9 mouse cellular contexts compared by ENCODE assay signal in the genomic region with DNA sequence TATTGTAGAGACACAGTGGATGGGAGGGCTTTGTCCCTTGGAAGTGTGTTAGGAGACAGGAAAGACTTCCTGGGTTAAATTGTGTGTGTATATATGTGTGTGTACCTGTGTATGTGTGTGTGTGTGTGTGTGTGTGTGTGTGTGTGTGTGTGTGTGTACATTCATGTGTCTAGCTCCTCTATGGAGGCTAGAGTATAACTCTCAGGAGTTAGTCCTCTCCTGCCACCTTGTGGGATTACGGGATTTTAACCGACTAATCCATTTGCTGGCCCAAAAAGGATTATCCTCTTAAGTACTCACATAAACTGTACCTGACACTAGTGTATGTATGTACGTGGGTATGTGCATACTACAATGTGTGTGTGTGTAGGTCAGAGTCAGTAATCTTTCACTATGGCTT.
DNase-seq lines count a peak whose midpoint lies in the region; ATAC-seq and TF ChIP-seq lines count a peak whose summit lies in the region.
"Had no signal": no experiment of that assay in that cellular context is flagged by ENCODE, and none has a peak within 500 bp of the region (broad histone marks: within the 10 kb centered on the region; RNA-seq: fewer than 3 reads in every experiment).

No protein-coding gene starts in this region.

- peak; percentile 64 to 68 for DNase-seq in heart, postnatal 10 days
- no peak for DNase-seq in heart, adult 9 months (ENCODE audit: low spot score in 2 of 2)
- peak; percentile 52 for DNase-seq in MEL (ENCODE audit: low read depth, low spot score)
- DNase-seq in lung, postnatal 10 days: peak; percentile 74
- DNase-seq in cerebellum, adult 11-12 months: no peak
- no peak for DNase-seq in gastrocnemius, adult 8-10 months (ENCODE audit: low spot score in 2 of 2)

- H3K79me2 ChIP-seq in MEL (ENCODE audit: control insufficient read depth, insufficient read depth, low read length, poor library complexity): no peaks in the 10 kb centered on the region

- WGBS in forebrain, embryonic 15.5 days: 58% methylated on average over 3 of the region's 3 CpGs

- H3K36me3 ChIP-seq in MEL (ENCODE audit: control insufficient read depth in 1 of 2, insufficient read depth in 2 of 2, low read length in 2 of 2): peaks cover 0 to 17% of the 10 kb centered on the region in 2 experiments; a peak in 3 of 4 replicates
- H3K36me3 ChIP-seq in forebrain, embryonic 15.5 days: peaks cover 14% of the 10 kb centered on the region

- intact Hi-C loops in heart, postnatal 10 days (cut with DNase I): loop anchor here (2.0 to 5.0 kb wide), 2 partner anchors 192 to 347 kb away; no protein-coding TSS in a partner anchor

- H3K9ac ChIP-seq in MEL (ENCODE audit: control insufficient read depth, low read depth, low read length, poor library complexity, severe bottlenecking): no peak overlapping the region
- H3K9ac ChIP-seq in forebrain, embryonic 15.5 days (replicated peaks): no peak overlapping the region
- H3K9ac ChIP-seq: neural tube, embryonic 12.5 days had no signal

- H3K27me3 ChIP-seq in MEL (ENCODE audit: control insufficient read depth in 1 of 2, insufficient read depth in 2 of 2, low read length in 2 of 2): no peaks in the 10 kb centered on the region
- H3K27me3 ChIP-seq in forebrain, embryonic 15.5 days: no peaks in the 10 kb centered on the region
- H3K27me3 ChIP-seq: neural tube, embryonic 12.5 days had no signal

- no peak overlapping the region for H3K4me3 ChIP-seq in MEL (ENCODE audit: control insufficient read depth in 1 of 2, insufficient read depth in 1 of 2, low read depth in 2 of 2, low read length in 2 of 2)
- H3K4me3 ChIP-seq in forebrain, embryonic 15.5 days: no peak overlapping the region
- H3K4me3 ChIP-seq: neural tube, embryonic 12.5 days had no signal

- TF ChIP-seq EP300 in MEL (IDR thresholded peaks at IDR 0.05; ENCODE audit: low read depth in 1 of 2, low read length in 2 of 2): no peak

- no peak overlapping the region for H3K27ac ChIP-seq in MEL (ENCODE audit: control insufficient read depth, low read depth, low read length)
- H3K27ac ChIP-seq in forebrain, embryonic 15.5 days (replicated peaks): no peak overlapping the region
- H3K27ac ChIP-seq: neural tube, embryonic 12.5 days had no signal

- TF ChIP-seq RAD21 in MEL (IDR thresholded peaks at IDR 0.05; ENCODE audit: low read depth, low read length): peak; percentile 74

- no peak overlapping the region for H3K4me2 ChIP-seq in forebrain, embryonic 15.5 days (replicated peaks)
- H3K4me2 ChIP-seq: neural tube, embryonic 12.5 days had no signal

- TF ChIP-seq POLR2A in MEL (IDR thresholded peaks at IDR 0.05; ENCODE audit: control insufficient read depth in 1 of 2, insufficient read depth in 1 of 2, low read depth in 1 of 2, low read length in 2 of 2, poor library complexity in 1 of 2): no peak

- H3K4me1 ChIP-seq in MEL (ENCODE audit: control insufficient read depth in 1 of 2, insufficient read depth in 2 of 2, low read length in 2 of 2): peaks cover 16 to 17% of the 10 kb centered on the region in 2 experiments
- no peaks in the 10 kb centered on the region for H3K4me1 ChIP-seq in forebrain, embryonic 15.5 days
- H3K4me1 ChIP-seq: neural tube, embryonic 12.5 days had no signal

- ATAC-seq in forebrain, embryonic 15.5 days (replicated peaks): peak; percentile 64
- ATAC-seq in erythroblast, adult 5-6 weeks (replicated peaks; ENCODE audit: low FRiP score, poor library complexity, severe bottlenecking): no peak

- H3K9me3 ChIP-seq in MEL (replicated peaks; ENCODE audit: insufficient read depth, low read length): no peaks in the 10 kb centered on the region
- H3K9me3 ChIP-seq in forebrain, embryonic 15.5 days: no peaks in the 10 kb centered on the region
- H3K9me3 ChIP-seq: neural tube, embryonic 12.5 days had no signal

- TF ChIP-seq CTCF in MEL (IDR thresholded peaks at IDR 0.05 in 2 of 3, conservative IDR thresholded peaks at IDR 0.05 in 1 of 3; ENCODE audit: control insufficient read depth in 1 of 3, insufficient read depth in 1 of 3, low read depth in 2 of 3, low read length in 3 of 3, poor library complexity in 1 of 3, severe bottlenecking in 1 of 3): peak in 1 of 3 experiments; percentile 60; a peak in 2 of 6 replicates

TF ChIP-seq in MEL, 35 proteins besides CTCF, POLR2A, EP300 and RAD21:
- TF ChIP-seq SMC3 (IDR thresholded peaks at IDR 0.05; ENCODE audit: low read depth, low read length) (peak; percentile 65), UBTF (IDR thresholded peaks at IDR 0.05; ENCODE audit: borderline replicate concordance, insufficient read depth, low read depth, low read length) (no peak), ZKSCAN1 (IDR thresholded peaks at IDR 0.05; ENCODE audit: low read depth, low read length) (no peak), ZNF384 (IDR thresholded peaks at IDR 0.05; ENCODE audit: low read depth, low read length) (no peak), ZC3H11A (IDR thresholded peaks at IDR 0.05; ENCODE audit: low read depth, low read length) (peak; percentile 70)

Comparison
In these comparisons a context has a peak if more than half of its experiments do, and no peak if none do; other contexts are left out.
1. DNase-seq: peak in heart, postnatal 10 days (2 of 2), MEL (single experiment) and lung, postnatal 10 days (single experiment); none in heart, adult 9 months (0 of 2), cerebellum, adult 11-12 months (single experiment) and gastrocnemius, adult 8-10 months (0 of 2).